Mouse (Mus musculus): Measurements from ENCODE around the gene Clic3. TPM values are rescaled to one million over a fixed set of nuclear protein-coding genes. Genes with fewer than 3 reads are reported as not detected.

Gene Clic3
- total RNA-seq, 1 experiment from 2014 or later, result not detected

DNA sequence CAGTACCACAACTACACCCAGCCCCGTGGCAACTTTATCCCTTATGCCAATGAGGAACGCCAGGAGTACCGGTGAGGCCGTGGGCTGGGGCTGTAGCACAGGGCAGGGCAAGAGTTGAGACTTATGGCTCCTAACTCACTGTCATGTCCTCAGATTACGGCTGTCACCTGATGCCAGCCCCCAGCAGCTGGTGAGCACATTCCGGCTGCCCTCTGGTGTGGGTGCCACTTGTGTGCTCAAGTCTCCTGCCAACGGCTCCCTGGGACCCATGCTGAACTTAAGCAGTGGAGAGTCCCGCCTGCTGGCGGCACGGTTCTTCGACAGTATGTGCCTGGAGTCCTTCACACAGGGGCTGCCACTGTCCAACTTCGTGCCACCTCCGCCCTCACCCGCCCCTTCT lies 14.0 kb upstream of the Clic3 start:
- no peak for DNase-seq

- no peak for DNase-seq
Measured at GRCm38 (mm10) chr2:25450853-25451647, 5.6 kb upstream of the Clic3 start.

DNA sequence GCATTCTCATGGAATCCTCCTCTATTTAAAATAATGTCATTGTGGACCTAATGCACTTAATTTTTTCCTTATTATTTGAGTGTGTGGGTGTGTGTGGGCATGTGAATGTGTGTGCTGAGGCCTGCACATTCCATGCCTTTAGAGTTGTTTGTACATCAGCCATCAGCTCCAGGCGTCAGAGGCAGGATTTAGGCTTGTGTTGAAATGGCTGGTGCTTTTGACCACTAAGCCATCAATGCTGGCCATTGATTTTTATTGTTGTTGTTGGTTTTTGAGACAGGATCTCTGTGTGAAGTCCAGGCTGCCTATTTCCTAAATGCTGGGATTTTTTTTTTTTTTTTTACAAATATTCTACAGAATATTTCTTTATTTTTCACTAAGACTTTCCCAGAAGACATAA lies 3.7 kb upstream of the Clic3 start:
- DNase-seq, result no peak

- DNase-seq, result no peak
Measured at GRCm38 (mm10) chr2:25457022-25457896, 621 bp downstream of the Clic3 start.

DNA sequence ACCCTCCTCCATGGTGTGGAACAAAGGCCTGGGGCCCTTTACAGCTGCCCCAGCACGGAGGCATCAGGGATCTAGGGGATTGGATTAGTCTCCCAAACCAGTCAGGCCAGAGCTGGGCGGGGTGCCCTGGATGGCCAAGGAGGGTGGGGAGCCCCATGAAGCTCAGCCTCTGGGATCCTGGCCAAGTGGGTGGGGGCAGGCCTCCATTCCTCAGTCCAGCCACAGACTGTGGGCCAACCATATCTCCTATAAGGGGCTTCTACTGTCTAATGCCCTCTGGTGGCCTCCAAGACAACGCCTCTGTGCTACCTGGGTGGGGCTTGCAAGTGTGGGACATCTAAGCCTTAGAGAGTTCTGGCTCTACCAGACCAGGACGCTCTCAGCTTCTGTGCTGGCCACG lies 2.3 kb downstream of the Clic3 start:
- no peak for DNase-seq

DNA sequence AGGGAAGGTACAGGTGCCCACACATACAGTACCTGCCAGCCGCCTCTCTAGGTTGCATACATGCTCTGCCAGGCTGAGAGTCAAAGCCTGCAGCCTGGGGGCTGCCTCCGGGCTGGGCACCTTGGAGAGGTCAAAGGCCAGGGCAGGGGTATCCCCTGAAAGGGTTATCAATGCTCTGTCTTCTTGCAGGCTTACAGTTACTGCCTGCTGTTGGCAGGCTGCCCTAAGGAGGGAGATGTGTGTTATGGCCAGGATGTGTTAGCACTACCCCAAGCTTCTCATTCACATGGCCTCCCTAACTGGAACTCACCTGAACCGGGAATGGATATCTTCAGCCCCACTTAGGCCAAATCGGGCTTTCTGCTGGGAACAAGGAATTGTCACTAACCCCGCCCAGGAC lies 3.5 kb downstream of the Clic3 start:
- DNase-seq, result no peak

DNA sequence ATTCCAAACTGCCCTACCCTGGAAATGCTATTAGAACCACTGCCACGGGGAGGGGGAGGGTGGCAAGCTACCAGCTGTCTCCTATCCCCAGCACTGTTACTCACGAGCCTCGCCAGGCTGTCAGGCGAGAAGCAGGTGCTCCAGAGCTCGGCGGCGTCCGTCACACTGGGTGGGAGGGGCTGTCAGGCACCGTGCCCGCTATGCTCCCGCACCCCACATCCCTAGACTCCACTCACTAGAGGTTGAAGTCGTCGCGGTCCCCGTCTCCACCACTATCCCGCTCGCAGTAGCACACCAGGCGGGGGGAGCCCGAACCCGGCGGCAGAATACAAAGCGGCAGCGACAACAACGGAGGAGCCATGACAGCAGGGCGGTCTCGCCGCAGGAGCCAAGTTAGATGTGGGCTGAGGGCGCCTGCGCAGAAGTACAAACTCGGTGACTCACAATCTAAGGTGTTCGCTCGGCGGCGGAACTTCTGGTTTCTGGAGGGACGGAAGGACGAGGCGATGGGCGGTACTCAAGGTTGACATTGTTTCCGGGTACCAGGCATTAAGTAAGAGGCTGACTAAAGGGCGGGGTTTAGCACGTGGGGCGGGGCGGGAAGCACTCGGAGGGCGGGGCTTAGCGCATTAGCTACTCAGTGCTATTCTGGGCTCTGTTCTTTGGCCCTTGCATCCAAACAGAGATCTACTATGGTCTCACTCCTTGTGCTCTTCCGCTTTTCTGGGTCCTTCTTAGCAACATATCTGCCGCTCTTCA lies 4.1 kb downstream of the Clic3 start, which contains the start of gene Paxx:
Paxx (minus strand) TSS at position 544 of the 759 bp plus-strand sequence.
- peak; percentile 91 for DNase-seq

DNA sequence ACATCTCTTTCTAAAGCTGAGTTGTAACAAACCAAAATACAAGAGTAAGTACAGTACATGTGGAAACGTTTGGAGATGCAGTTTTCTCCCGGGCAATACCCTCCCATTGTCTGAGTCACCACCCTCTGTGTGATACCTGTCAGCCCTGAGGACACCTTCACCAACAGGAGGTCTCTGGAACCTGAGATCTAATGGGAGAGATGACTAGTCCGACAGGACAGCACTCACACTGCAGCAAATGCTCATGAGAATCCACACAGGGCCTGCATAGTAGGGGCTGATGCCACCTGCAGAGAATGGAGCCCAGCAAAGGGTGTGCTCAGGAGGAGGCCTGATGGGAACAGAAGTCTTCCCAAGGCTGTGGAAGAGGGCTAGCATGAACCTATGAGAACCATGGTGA lies 4.8 kb downstream of the Clic3 start:
- DNase-seq, result no peak

GRCm38 (mm10) chr2:25463630-25464029 lies 7.0 kb downstream of the Clic3 start:
- DNase-seq, result no peak

- no peak for DNase-seq
Measured at GRCm38 (mm10) chr2:25465256-25465655, 8.6 kb downstream of the Clic3 start.

DNA sequence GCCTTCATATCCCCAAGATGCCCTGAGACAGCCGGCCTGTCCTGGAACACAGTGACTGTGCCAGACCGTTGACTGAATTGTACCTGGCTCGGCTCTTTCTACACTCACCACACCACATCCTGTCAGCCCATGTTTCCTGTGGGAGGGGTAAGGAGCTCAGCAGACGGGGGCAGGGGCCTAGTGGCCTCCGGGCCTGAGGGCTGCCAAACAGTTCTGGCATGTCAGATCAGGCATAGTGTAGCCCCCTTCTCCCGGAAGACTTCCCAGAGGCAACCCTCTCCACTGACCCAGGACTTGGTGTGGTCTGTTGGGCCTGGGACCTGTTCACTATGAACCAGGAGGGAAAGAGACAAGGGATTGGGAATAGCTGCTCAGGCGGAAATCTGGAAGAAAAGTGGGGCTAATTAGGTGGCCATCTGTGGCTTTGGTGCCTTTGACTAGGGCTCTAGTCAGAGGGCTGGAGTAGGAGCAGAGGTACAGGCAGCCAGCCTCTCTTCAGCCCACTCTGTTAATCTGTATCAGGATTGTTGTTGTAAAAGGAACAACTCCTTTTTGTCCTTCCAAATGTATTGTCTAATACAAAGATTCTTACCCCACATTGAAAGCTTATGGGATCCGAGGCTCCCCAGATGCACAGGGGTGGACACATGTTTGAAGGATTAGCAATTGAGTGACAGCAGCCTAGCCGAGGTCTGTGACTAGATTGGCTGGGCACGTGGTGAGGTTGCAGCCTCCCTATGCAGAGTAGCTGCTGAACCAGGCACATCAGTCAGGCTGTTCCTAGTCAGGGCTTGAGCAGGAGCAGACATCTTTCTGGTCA lies 9.4 kb downstream of the Clic3 start:
- no peak for DNase-seq

GRCm38 (mm10) chr2:25467606-25468303 lies 11.1 kb downstream of the Clic3 start:
- DNase-seq, result no peak

GRCm38 (mm10) chr2:25468962-25469915 lies 12.6 kb downstream of the Clic3 start:
- DNase-seq, result peak; percentile 26

DNA sequence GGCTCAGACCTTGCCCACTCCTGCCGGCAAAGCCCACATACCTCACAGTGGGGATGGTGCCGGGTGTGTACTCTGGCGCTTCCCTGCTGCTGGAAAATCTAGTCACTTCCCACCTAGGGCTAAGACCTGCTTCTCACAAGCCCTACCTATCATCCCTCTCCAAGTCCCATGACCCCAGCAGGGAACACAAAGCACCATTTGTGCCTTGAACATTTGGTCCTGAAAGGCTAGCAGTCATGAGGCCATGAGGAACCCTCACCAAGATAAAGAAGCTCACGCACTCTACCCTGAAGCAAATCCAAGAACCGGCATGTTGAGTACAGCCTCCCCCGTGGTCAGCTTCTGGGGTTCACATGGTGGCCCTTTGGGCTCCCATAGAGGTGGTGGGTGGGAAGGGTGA lies 13.3 kb downstream of the Clic3 start, which contains the start of gene Ptgds:
Ptgds (minus strand) TSS at position 78 of the 400 bp plus-strand sequence.
- DNase-seq, result no peak

DNA sequence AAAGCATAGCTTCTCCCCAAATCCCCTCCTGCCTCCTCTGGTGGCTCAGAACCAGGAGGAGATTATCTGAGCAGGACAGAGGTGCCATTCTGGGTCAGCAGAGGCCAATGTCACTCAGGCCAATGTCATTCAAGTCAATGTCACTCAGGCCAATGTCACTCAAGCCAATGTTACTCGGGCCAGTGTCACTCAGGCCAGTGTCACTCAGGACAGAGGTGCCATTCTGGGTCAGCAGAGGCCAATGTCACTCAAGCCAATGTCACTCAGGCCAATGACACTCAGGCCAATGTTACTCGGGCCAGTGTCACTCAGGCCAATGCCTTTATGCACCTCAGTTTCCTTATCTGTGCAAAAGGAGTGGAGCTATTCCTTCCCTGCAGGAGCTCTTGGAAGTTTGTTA lies 15.9 kb downstream of the Clic3 start:
- no peak for DNase-seq

- no peak for DNase-seq
Measured at GRCm38 (mm10) chr2:25477541-25477940, 20.9 kb downstream of the Clic3 start.

DNA sequence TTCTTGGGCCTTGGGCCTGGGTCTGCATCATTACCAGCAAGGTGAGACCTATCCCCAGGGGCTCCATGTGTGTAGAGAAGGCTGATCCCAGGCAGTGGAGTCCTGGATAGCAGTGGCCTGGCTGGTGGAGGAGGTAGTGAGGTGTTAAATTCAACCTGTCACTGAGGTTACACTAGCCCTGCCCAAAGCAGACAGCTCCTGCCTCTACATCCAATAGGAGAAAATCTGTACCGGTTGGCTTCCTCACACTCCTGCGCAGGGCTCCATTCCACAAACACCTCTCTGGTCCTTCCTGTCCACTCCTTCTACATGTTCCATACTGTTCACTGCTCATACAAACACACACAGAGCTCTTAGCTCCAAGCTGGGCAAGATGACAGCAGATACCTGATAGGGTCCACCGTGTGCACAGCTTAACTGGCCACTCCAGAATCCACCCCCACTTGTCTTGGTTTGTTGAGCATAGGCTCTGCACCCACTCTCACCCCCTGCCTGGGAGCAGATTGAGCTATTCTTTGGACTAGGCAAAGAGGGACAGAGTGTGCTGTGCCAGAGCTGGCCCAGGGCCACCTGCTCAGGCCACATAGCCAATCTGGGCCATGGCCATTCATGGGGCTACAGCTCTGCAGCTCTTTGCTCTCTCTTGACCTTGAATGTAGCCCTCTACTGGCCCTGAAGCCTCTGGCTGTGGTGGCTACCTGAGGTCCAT lies 21.5 kb downstream of the Clic3 start:
- peak; percentile 64 for DNase-seq

- DNase-seq, result no peak
Measured at GRCm38 (mm10) chr2:25479551-25480311, 23.1 kb downstream of the Clic3 start.

All from adrenal gland, postnatal 25 days (tissue).